Mouse (Mus musculus) hindbrain, embryonic 11.5 days (tissue): ENCODE data around the gene Cap2. TPM values are rescaled to one million over a fixed set of nuclear protein-coding genes. Genes with fewer than 3 reads are reported as not detected.

Experiments used
- ATAC-seq: fragments of 200-750 bp; cut with Nextera tagmentation; 2 replicates; pipeline ENCODE4 v1.8.0; 2017; ENCODE audit warnings: mild to moderate bottlenecking, moderate TSS enrichment, moderate library complexity; ENCODE audit not compliant: low FRiP score
- DNase-seq: peaks from one replicate; pipeline ENCODE4 v3.0.0-alpha.2; 2015; ENCODE audit warnings: low spot score
- H3K27ac ChIP-seq: fragments of 300-500 bp; sonication (generic); 2 replicates; pipeline ENCODE4 v1.5.1; 2014; ENCODE audit warnings: mild to moderate bottlenecking, low read depth, low read length
- H3K27me3 ChIP-seq: fragments of 300-500 bp; sonication (generic); 2 replicates; pipeline ENCODE4 v1.6.1; 2014; ENCODE audit warnings: mild to moderate bottlenecking, low read length, moderate library complexity, mixed read lengths; ENCODE audit not compliant: control insufficient read depth, insufficient read depth
- H3K36me3 ChIP-seq: fragments of 300-500 bp; sonication (generic); 2 replicates; pipeline ENCODE4 v1.6.1; 2014; ENCODE audit warnings: mild to moderate bottlenecking, low read length, moderate library complexity, mixed read lengths; ENCODE audit not compliant: control insufficient read depth, insufficient read depth
- H3K4me1 ChIP-seq: fragments of 300-500 bp; sonication (generic); replicated peaks from 2 replicates; pipeline ENCODE4 v1.6.1; 2014; ENCODE audit warnings: low read length, mixed read lengths; ENCODE audit not compliant: control insufficient read depth, insufficient read depth
- H3K4me2 ChIP-seq: fragments of 300-500 bp; sonication (generic); replicated peaks from 2 replicates; pipeline ENCODE4 v1.6.1; 2014; ENCODE audit warnings: mild to moderate bottlenecking, low read depth, low read length
- H3K4me3 ChIP-seq: fragments of 300-500 bp; sonication (generic); 2 replicates; pipeline ENCODE4 v1.5.1; 2014; ENCODE audit warnings: low read depth, low read length
- H3K9ac ChIP-seq: fragments of 300-500 bp; sonication (generic); 2 replicates; pipeline ENCODE4 v1.6.1; 2014; ENCODE audit warnings: low read depth, low read length
- H3K9me3 ChIP-seq: fragments of 300-500 bp; sonication (generic); 2 replicates; pipeline ENCODE4 v1.6.1; 2016; ENCODE audit warnings: low read length; ENCODE audit not compliant: control insufficient read depth
- WGBS: fragments of 180-500 bp; shearing (Covaris S2); extraction: QIAGEN DNeasy Blood & Tissue Kit; methylation state at CpG from one replicate; pipeline ENCODE4 v1.1.7; 2014; 5-methylcytosine and 5-hydroxymethylcytosine counted together
- polyA plus RNA-seq: library from polyadenylated mRNA; unstranded; fragments of >200 nt; fragmentation: Nextera tagmentation; extraction: Ambion mirVana; gene quantifications from 2 replicates; pipeline ENCODE4 v1.2.1, GENCODE M21; 2014

Gene Cap2
- polyA plus RNA-seq, 1 experiment from 2014 or later, result 7.1 TPM

DNA sequence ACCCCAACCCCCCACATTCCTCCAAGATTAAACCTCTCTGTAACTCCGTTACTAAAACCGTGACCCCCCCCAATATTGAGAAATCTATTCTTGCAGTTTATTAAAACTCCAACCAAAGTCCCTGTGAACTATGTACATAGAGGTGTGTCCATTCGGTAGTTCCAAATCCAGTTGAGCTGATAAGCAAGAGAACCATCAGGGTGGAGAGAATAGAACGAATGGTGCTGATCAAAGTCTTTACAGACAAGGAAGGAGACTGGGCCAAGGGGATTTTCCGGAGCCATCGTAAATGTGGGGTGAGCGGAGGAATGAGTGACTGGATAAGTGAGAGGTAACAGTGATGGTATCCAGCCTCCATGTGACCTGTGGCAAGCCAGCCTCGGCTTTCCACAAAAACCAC is 28.9 kb downstream of the Cap2 start:
- no peak for DNase-seq
- H3K27ac ChIP-seq, result no peak overlapping the region

DNA sequence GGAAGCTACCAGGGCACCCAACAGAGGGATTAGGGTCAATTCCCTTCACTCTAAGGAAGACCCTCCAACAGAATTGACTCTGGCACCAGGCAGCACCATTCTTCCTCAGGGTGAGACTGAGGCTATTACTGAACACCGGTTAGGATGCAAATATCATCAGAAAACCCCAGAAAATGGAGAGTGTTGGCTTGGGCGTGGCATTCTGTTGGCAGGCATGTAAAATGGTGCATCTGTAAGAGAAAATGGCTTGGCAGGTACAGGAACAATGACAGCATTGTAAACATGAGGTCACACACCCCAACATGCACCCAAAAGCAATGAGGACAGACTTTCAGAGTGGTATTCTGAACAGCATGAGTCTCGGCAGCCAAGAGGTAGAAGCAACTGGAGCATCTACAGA is 30.0 kb downstream of the Cap2 start:
- no peak overlapping the region for H3K4me2 ChIP-seq
- no peaks in the 10 kb centered on the region for H3K36me3 ChIP-seq
- ATAC-seq (no peak), DNase-seq (no peak)
- no peaks in the 10 kb centered on the region for H3K9me3 ChIP-seq
- H3K27ac ChIP-seq, result no peak overlapping the region
- no peaks in the 10 kb centered on the region for H3K4me1 ChIP-seq
- H3K4me3 ChIP-seq, result no peak overlapping the region
- 90% methylated on average over 3 of the region's 3 CpGs for WGBS
- no peak overlapping the region for H3K9ac ChIP-seq
- H3K27me3 ChIP-seq, result no peaks in the 10 kb centered on the region

More for the DNA sequence above, 28.9 kb downstream of the Cap2 start:
- whole genome bisulfite sequencing, result 85% methylated on average over 8 of the region's 8 CpGs
- Histone ChIP-seq H3K4me3 (no peak overlapping the region), H3K36me3 (no peaks in the 10 kb centered on the region), H3K4me1 (no peaks in the 10 kb centered on the region), H3K9ac (no peak overlapping the region), H3K27me3 (no peaks in the 10 kb centered on the region), H3K4me2 (no peak overlapping the region), H3K9me3 (no peaks in the 10 kb centered on the region)
- no peak for ATAC-seq

DNA sequence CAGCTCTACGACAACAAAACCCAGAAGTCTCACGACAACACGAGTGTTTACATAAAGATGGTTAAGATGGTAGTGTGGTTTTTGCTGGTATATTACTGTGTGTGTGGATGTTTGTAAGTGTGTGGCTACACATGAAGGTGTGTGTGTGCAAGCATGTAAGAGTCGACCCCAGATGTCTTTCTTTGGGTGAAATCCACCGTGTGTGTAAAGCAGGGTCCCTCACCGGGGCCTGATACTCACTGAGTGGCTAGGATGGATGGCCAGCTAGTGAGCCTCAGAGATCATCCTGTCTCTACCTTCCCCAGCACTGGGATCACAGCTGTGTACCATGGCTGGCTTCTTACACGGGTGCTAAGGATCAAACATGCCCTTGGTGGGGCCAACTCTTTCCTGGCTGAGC is 30.6 kb downstream of the Cap2 start:
- H3K4me3 ChIP-seq, result no peak overlapping the region
- H3K27me3 ChIP-seq, result no peaks in the 10 kb centered on the region
- H3K9ac ChIP-seq, result no peak overlapping the region
- H3K36me3 ChIP-seq, result no peaks in the 10 kb centered on the region
- no peak overlapping the region for H3K4me2 ChIP-seq
- 96% methylated on average over 7 of the region's 7 CpGs for WGBS
- H3K9me3 ChIP-seq, result no peaks in the 10 kb centered on the region
- no peak overlapping the region for H3K27ac ChIP-seq
- no peaks in the 10 kb centered on the region for H3K4me1 ChIP-seq
- ATAC-seq, result no peak
- no peak for DNase-seq

DNA sequence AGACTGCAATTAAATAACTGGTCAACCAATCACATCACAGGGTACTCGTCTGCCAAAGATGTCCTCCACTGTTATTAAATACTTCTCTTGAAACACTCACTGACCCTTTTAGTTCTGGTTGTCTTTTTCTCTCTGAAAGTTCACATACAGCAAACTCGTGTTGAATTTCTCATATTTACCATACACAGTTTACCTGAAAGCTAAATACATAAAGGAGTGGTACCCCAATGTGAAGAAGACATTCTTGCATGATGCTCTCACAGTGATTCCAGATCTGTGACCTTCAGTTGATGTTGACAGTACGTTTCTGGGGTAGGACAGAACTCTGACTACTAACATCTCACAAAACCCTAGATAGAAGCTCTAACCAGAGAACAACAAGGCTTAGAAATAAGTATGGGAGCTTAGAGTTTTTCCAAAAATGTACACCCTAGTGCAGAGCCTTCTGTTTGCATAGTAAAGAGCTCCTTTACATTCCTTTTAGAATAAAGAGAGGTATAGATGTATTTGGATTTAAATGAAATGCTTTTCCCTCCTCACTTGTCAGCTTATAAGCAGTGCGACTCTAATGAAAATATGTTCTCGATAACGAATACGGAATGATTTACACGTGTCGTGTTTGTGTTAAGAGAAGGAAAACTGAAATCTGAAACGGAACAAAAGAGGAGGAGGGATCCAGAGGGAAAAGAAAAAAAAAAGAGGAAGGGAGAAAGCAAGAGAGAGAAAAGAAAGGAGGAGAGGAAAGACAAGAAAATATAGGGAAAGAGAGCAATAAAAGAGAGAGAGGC is 31.9 kb downstream of the Cap2 start:
- Histone ChIP-seq H3K4me2 (no peak overlapping the region), H3K9me3 (no peaks in the 10 kb centered on the region), H3K9ac (no peak overlapping the region), H3K36me3 (no peaks in the 10 kb centered on the region), H3K27ac (no peak overlapping the region), H3K4me1 (no peaks in the 10 kb centered on the region), H3K27me3 (no peaks in the 10 kb centered on the region), H3K4me3 (no peak overlapping the region)
- ATAC-seq, result no peak
- WGBS, result 60% methylated on average over 10 of the region's 10 CpGs
- no peak for DNase-seq

DNA sequence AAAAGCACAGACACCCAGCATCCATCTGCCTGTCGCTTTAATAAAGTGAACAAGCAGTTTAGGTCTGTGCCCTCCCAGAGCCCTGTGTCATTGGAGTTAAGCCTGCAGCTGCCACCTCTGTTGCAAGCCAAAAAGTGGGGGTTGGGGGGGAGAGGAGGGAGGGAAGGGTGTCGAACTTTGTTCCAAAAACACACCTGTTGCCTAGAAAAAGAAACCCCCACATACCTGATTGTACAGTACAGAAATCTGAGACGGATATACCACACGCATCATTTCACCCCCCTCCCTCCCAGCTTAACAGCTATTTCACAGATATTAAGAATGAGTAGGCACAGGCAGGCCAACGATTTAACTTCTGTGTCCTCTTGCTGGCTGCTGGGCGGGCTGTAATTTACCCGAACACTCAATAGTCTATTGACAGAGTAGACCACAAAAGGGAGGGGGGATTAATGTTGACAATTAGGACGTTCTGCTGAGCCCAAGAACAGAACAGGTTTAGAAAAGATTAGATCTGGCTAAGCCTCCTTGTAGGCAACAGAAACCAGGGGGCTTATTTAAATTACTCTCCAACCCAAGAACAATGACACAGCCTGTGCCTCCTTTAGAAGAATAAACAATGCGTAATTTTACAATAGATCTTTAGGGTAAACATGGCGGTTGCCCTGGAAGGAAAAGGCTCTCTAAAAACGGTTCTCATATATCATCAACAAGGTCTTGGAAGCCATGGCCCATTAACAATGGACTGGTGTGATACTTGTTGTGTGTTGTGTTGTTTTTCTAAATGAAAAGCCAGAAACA is 32.7 kb downstream of the Cap2 start:
- Histone ChIP-seq H3K27ac (no peak overlapping the region), H3K4me1 (no peaks in the 10 kb centered on the region), H3K36me3 (no peaks in the 10 kb centered on the region), H3K9me3 (no peaks in the 10 kb centered on the region), H3K9ac (no peak overlapping the region), H3K27me3 (no peaks in the 10 kb centered on the region), H3K4me3 (no peak overlapping the region), H3K4me2 (no peak overlapping the region)
- DNase-seq (peak; percentile 53), ATAC-seq (peak; percentile 67)
- 14% methylated on average over 11 of the region's 11 CpGs for WGBS

DNA sequence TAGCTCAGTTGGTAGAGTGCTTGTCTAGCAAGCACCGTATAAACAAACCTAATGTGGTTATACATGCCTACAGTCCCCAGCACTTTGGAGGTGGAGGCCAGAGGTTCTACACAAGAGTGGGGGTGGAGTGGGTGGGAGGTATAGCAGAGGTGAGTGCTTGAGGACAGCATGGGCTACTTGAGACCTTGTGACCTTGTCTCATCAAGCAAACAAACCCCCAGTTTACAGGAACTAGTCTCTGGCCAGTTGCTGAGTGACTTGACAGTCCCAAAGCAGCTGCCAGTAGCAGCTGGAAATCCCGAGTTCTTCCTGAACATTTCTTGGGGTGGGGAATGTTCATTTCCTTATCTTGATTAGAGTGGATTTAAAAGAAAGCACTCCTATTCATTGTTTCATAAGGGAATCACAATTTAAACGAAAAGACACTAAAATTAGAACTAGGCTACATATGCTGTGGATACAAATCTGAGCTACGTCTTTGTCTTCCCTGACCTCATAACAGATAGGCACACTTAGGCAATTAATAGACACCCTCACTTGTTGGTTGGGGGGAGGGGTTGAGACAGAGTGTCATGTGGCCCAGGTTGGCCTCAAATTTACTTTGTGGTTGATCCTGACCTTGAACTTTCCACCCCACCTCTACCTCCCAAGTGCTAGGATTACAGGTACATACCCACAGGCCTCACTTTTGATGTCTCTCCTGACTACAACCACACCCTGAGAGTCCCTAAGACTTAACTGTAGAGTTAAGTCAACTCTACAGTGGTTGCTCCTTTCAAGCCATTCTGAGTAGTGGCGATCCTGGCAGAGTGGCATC is 33.5 kb downstream of the Cap2 start:
- DNase-seq, result no peak
- H3K9me3 ChIP-seq, result no peaks in the 10 kb centered on the region
- H3K4me3 ChIP-seq, result no peak overlapping the region
- no peaks in the 10 kb centered on the region for H3K27me3 ChIP-seq
- H3K9ac ChIP-seq, result no peak overlapping the region
- no peaks in the 10 kb centered on the region for H3K4me1 ChIP-seq
- 79% methylated on average over 5 of the region's 5 CpGs for WGBS
- H3K27ac ChIP-seq, result no peak overlapping the region
- no peaks in the 10 kb centered on the region for H3K36me3 ChIP-seq
- no peak overlapping the region for H3K4me2 ChIP-seq
- ATAC-seq, result 0 out of 2 replicates have a peak, but pooled peaks have one; percentile 19

DNA sequence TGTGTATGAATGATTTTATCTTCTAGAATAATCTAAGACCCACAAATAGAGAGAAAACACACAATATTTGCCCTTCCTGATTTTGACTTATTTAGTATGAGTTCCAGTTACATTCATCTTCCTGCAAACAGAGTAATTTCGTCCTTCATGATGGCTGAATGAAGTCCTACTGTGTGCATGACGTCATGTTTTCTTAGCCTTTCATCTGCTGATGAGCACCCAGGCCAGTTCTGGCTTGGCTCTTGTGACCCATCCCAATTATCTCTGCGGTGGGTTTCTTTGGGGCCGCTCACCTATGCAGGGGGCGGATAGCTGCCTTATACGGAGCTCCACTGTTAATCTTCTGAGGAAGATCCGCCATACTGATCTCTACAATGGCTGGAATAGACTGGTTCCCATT is 37.6 kb downstream of the Cap2 start:
- 86% methylated on average over 7 of the region's 7 CpGs for WGBS
- Histone ChIP-seq H3K4me1 (no peaks in the 10 kb centered on the region), H3K9ac (no peak overlapping the region), H3K36me3 (no peaks in the 10 kb centered on the region), H3K27me3 (no peaks in the 10 kb centered on the region), H3K4me2 (no peak overlapping the region), H3K4me3 (no peak overlapping the region), H3K27ac (no peak overlapping the region), H3K9me3 (no peaks in the 10 kb centered on the region)
- no peak for ATAC-seq
- no peak for DNase-seq

DNA sequence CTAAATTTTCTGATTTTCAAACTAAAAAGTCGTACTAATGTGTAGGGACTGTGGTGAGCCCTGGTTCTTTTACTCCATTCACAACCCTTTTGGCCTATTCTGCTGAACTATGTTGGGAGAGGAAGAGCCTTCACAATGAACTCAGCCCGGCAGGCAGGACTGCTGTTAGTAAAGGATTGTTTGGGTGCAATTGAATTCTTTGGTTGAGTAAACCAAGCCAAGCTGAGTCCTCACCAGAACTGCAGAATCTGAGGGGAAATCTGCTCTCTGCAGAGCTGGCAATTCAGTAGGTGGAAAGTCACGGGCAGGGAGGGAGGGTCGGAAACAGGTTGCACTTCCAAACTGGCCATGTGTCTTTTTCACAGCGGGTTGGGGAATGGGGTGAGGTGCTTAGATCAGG is 39.3 kb downstream of the Cap2 start:
- Histone ChIP-seq H3K4me2 (no peak overlapping the region), H3K36me3 (no peaks in the 10 kb centered on the region), H3K4me3 (no peak overlapping the region), H3K9me3 (no peaks in the 10 kb centered on the region), H3K4me1 (no peaks in the 10 kb centered on the region), H3K27me3 (no peaks in the 10 kb centered on the region), H3K27ac (no peak overlapping the region), H3K9ac (no peak overlapping the region)
- WGBS, result 56% methylated on average over 5 of the region's 5 CpGs
- DNase-seq (peak; percentile 24), ATAC-seq (no peak)
